Mouse (Mus musculus): ENCODE measurements at regions not wholly inside any gene's neighbourhood (a gene's known extent, or its start where the extent isn't known, plus 50 kb on each side); places are given as distances from the start of the nearest gene placed in this dataset.
A peak's percentile ranks its signal among the peaks of the same experiment; 100 is the strongest.

DNA sequence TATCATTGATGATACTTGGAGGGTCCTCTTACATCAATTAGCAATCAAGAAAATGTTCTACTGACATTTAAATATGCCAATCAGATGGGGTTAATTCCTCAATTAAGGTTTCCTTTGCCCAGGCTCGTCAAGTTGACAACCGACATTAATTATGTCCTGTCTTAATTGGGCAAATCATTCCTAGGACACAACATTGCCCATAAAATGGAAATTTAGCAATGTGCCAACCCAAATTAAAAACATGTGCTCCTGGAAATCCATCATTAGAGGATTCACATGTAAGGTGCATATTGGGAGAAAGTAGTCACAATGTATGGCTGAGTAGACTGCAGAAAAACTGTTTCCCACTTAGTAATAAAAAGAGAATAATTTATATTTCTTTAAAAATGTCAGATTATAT, 483.6 kb upstream of the B430305J03Rik start:
- no peak for TF ChIP-seq CTCF (IDR thresholded peaks at IDR 0.05)
- H3K4me3 ChIP-seq = no peak overlapping the region
- intact Hi-C loops (cut with DNase I) = no loop called here
- no peak for DNase-seq
- no peak overlapping the region for H3K27ac ChIP-seq

DNA sequence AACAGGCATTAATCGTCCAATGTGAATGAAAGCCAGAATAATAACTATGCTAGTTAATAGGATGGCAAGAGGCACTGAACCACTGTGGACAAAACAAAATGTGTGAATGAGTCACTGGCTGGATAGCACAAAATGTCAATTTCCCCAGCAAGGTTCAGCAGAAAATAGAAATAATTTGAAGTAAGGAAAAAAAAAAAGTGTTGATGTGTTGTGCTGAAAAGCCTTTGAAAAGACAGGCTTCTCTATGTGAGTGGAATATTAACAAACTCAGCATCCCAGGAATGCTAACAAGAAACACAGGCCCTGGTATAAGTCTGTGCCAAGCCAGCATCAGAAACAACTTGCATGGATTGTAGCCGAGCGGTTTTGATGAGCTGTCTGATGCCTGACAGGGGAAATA, 481.0 kb upstream of the B430305J03Rik start:
- TF ChIP-seq CTCF (IDR thresholded peaks at IDR 0.05) = no peak
- intact Hi-C loops (cut with DNase I) = no loop called here
- no peak for DNase-seq
- no peak overlapping the region for H3K27ac ChIP-seq
- H3K4me3 ChIP-seq = no peak overlapping the region

GRCm38 (mm10) chr3:61839355-61840009, 473.7 kb upstream of the B430305J03Rik start:
- H3K4me3 ChIP-seq = no peak overlapping the region
- no peak overlapping the region for H3K27ac ChIP-seq
- TF ChIP-seq CTCF (IDR thresholded peaks at IDR 0.05) = peak; percentile 59
- DNase-seq = peak; percentile 21
- intact Hi-C loops (cut with DNase I) = no loop called here

GRCm38 (mm10) chr3:61816807-61817206, 451.1 kb upstream of the B430305J03Rik start:
- DNase-seq = no peak

GRCm38 (mm10) chr3:61796021-61796420, 430.3 kb upstream of the B430305J03Rik start:
- no peak overlapping the region for H3K4me3 ChIP-seq
- intact Hi-C loops (cut with DNase I) = no loop called here
- DNase-seq = no peak
- no peak overlapping the region for H3K27ac ChIP-seq
- TF ChIP-seq CTCF (IDR thresholded peaks at IDR 0.05) = no peak

More at GRCm38 (mm10) chr3:61816807-61817206, 451.1 kb upstream of the B430305J03Rik start:
- no peak overlapping the region for H3K27ac ChIP-seq
- TF ChIP-seq CTCF (IDR thresholded peaks at IDR 0.05) = no peak
- no peak overlapping the region for H3K4me3 ChIP-seq
- intact Hi-C loops (cut with DNase I) = no loop called here

DNA sequence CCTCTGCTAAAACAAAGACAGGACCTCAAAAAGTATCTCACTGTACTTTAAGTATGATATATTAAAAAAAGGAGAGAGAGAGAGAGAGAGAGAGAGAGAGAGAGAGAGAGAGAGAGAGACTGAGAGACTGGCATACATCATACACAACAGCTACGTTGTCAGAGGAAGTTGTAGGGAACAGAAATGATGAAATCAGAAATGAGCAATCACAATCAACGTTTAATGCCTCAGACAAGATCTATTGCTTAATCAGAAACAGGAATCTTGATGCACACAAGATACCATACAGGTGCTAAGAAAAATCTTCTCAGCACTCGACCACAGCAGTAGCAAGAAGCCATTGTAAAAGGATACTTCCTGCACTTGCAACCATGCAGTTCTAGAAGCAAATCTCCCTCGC, 424.9 kb upstream of the B430305J03Rik start:
- no peak for DNase-seq
- Histone ChIP-seq H3K4me3 (no peak overlapping the region), H3K27ac (no peak overlapping the region)
- TF ChIP-seq CTCF (IDR thresholded peaks at IDR 0.05) = no peak
- intact Hi-C loops (cut with DNase I) = no loop called here

Measured in gastrocnemius, adult 2 months (tissue).